Mouse (Mus musculus) heart, embryonic 14.5 days (tissue): ENCODE measurements around the gene Abi1. TPM values are rescaled to one million over a fixed set of nuclear protein-coding genes. Genes with fewer than 3 reads are reported as not detected.

ENCODE experiments used
- ATAC-seq: fragments of 200-750 bp; cut with Nextera tagmentation; 2 replicates; pipeline ENCODE4 v1.8.0; 2017; ENCODE audit warnings: low read depth, moderate TSS enrichment; ENCODE audit not compliant: insufficient number of reproducible peaks, insufficient read depth, low FRiP score
- H3K27ac ChIP-seq, 2 experiments: fragments of 200-500 bp in 1 of 2; fragments of 300-500 bp in 1 of 2; sonication (generic) in 1 of 2; replicated peaks in 1 of 2; 2 replicates each; pipeline ENCODE4 v1.5.1; 2012 to 2014; ENCODE audit warnings: low read depth in 2 of 2, low read length in 2 of 2, control low read depth in 1 of 2, mild to moderate bottlenecking in 1 of 2, mixed read lengths in 1 of 2; ENCODE audit not compliant: control insufficient read depth in 1 of 2, insufficient read depth in 1 of 2
- H3K27me3 ChIP-seq: fragments of 300-500 bp; sonication (generic); 2 replicates; pipeline ENCODE4 v1.6.1; 2014; ENCODE audit warnings: mild to moderate bottlenecking, low read length, control low read depth; ENCODE audit not compliant: control insufficient read depth, insufficient read depth
- H3K36me3 ChIP-seq: fragments of 300-500 bp; sonication (generic); 2 replicates; pipeline ENCODE4 v1.6.1; 2014; ENCODE audit warnings: mild to moderate bottlenecking, control low read depth, low read length, mixed read lengths; ENCODE audit not compliant: control insufficient read depth, insufficient read depth
- H3K4me1 ChIP-seq, 2 experiments: fragments of 200-500 bp in 1 of 2; fragments of 300-500 bp in 1 of 2; sonication (generic) in 1 of 2; 2 replicates each; pipeline ENCODE4 v1.6.1; 2012 to 2014; ENCODE audit warnings: low read length in 2 of 2, control low read depth in 1 of 2, mixed read lengths in 1 of 2; ENCODE audit not compliant: control insufficient read depth in 2 of 2, insufficient read depth in 2 of 2
- H3K4me2 ChIP-seq: fragments of 300-500 bp; sonication (generic); 2 replicates; pipeline ENCODE4 v1.6.1; 2014; ENCODE audit warnings: mild to moderate bottlenecking, low read length
- H3K4me3 ChIP-seq, 2 experiments: fragments of 200-500 bp in 1 of 2; fragments of 300-500 bp in 1 of 2; sonication (generic) in 1 of 2; 2 replicates each; pipeline ENCODE4 v1.5.1; 2012 to 2014; ENCODE audit warnings: low read length in 2 of 2, mild to moderate bottlenecking in 2 of 2, control low read depth in 1 of 2, low read depth in 1 of 2, moderate library complexity in 1 of 2; ENCODE audit not compliant: control insufficient read depth in 1 of 2, insufficient read depth in 1 of 2
- H3K9ac ChIP-seq: fragments of 300-500 bp; sonication (generic); 2 replicates; pipeline ENCODE4 v1.6.1; 2014; ENCODE audit warnings: mild to moderate bottlenecking, low read length
- H3K9me3 ChIP-seq: fragments of 300-500 bp; sonication (generic); 2 replicates; pipeline ENCODE4 v1.6.1; 2016; ENCODE audit warnings: low read length, control low read depth; ENCODE audit not compliant: control insufficient read depth
- WGBS: fragments of 180-500 bp; shearing (Covaris S2); extraction: QIAGEN DNeasy Blood & Tissue Kit; methylation state at CpG from one replicate; pipeline ENCODE4 v1.1.7; 2014; 5-methylcytosine and 5-hydroxymethylcytosine counted together
- polyA plus RNA-seq: library from polyadenylated mRNA; unstranded; fragments of >200 nt; fragmentation: Nextera tagmentation; extraction: Ambion mirVana; gene quantifications from 2 replicates; pipeline ENCODE4 v1.2.1, GENCODE M21; 2014

Abi1 gene
- polyA plus RNA-seq, 1 experiment from 2014 or later = 34.0 TPM

DNA sequence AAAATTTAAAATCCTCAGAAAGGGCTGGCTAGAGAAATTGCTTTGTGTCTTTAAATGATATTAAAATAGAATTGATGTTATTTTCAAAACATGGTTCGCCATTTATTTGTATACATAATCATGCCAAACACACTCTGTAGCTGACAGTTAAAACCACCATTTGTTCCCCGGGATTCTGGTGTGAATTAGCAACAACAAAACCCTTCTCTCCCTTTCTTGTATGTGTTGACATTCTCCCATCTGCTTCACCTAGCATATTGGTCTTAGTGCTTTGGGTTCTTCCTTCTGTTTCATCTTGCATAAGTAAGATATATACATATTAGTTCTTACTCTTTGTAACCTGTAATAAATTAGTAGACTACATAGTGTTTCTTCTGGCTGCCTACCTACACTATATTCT, 121.4 kb downstream of the Abi1 start:
- Histone ChIP-seq H3K27ac (no peak overlapping the region), H3K9me3 (no peaks in the 10 kb centered on the region), H3K4me1 (no peaks in the 10 kb centered on the region), H3K27me3 (no peaks in the 10 kb centered on the region), H3K4me3 (no peak overlapping the region), H3K4me2 (no peak overlapping the region), H3K9ac (no peak overlapping the region), H3K36me3 (peaks cover 65% of the 10 kb centered on the region)
- ATAC-seq = no peak
- 80% methylated on average over 2 of the region's 2 CpGs for WGBS

DNA sequence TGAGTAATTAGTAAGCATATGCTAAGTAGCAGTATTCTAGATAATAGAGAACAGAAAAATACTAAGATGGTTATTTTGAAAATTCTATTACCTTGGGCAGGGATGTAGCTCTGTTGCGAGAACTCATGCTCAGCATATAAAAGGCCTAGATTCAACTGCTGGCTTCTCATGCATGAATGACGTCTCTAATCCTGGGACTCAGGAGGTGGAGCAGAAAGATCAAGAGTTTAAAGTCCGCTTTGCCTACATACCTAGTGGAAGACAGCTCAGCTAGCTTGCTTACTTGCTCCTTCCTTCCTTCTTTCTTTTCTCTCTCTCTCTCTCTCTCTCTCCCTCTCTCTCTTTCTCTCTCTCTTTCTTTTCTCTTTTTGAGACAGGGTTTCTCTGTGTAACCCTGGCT, 125.6 kb downstream of the Abi1 start:
- WGBS = 83% methylated on average over 3 of the region's 3 CpGs
- no peak for ATAC-seq
- H3K9me3 ChIP-seq = no peaks in the 10 kb centered on the region

DNA sequence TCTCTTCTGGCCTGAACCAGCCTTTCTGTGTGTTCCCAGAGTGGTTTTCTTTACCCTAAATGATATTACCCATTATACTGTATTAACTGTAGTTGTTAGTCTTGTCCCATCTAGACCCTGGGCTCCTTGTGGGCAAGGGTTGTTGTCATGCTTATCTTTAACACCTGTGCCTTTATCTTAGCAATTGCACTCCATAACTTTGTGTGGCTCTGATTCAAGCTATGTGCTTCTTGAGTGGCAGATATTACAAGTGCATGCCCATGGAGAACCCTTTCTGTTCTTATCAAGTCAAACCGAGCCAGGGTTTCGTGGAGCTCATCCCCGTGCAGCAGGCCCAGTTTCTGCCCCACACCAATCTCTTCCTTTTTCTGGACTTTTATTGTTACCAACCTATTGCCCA, 136.1 kb downstream of the Abi1 start:
- no peaks in the 10 kb centered on the region for H3K4me1 ChIP-seq
- 65% methylated on average over 3 of the region's 3 CpGs for WGBS
- H3K9ac ChIP-seq = no peak overlapping the region
- peaks cover 73% of the 10 kb centered on the region for H3K36me3 ChIP-seq
- H3K9me3 ChIP-seq = no peaks in the 10 kb centered on the region
- H3K27ac ChIP-seq = no peak overlapping the region
- H3K4me2 ChIP-seq = no peak overlapping the region
- no peak for ATAC-seq
- H3K4me3 ChIP-seq = no peak overlapping the region
- H3K27me3 ChIP-seq = no peaks in the 10 kb centered on the region

More for the DNA sequence above, 125.6 kb downstream of the Abi1 start:
- H3K27ac ChIP-seq = no peak overlapping the region
- H3K4me3 ChIP-seq = no peak overlapping the region
- H3K9ac ChIP-seq = no peak overlapping the region
- no peaks in the 10 kb centered on the region for H3K4me1 ChIP-seq
- no peaks in the 10 kb centered on the region for H3K27me3 ChIP-seq
- H3K4me2 ChIP-seq = no peak overlapping the region
- peaks cover 88% of the 10 kb centered on the region for H3K36me3 ChIP-seq

DNA sequence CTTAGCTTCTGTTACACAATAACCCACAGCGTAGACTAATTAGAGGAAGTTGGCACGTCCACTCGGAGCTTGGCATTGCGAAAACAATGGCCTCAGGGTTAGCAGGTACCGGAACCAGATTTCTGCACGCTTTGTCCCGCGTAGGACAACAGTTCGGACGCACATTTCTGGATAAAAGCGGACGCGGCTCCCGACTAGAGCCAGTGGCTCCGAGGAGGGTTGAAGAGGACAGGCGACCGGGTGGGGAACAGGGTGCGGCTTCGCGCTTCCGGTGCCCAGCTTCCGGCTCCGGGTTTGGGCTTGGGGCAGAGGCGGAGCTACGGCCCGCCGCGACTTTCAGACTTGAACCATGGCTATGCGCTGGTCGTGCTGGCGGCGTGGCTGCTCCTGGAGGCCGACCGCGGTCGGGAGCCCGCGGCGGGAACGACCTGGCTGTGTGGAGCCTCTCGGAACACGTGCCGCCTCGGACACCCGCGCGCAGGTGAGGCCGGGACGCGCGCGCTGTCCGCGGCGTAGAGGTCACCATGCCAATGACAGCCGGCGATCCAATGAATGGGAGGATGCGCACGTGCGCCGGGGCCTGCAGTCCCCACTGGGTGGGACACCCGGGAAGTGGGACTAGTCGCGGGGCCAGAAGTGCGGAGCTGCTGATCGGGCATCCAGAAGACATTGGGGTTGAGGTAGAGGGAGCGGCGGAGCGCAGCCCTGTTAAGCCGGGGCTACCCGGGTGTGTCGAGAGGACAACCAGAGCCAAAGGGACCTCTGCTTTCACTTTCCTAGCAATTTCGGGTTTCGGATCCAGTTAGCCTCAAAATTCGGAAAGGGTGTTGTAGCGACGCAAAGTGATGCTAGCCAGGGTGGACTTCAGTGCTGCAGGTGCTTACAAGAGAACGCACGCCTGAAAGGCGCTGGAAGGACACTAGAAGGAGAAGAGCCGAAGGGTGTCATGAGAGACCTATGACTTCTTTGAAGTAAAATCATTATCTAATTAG, 144.5 kb downstream of the Abi1 start, which contains the start of gene Pdss1:
TSS of gene Pdss1 (plus strand) at position 241 of the 992 bp plus-strand sequence.
- Histone ChIP-seq H3K4me1 (peaks cover 0 to 5% of the 10 kb centered on the region in 2 experiments; a peak in 1 of 4 replicates), H3K9me3 (no peaks in the 10 kb centered on the region), H3K4me3 (peak within 1 kb of the TSS; percentile 86 to 93), H3K27ac (peak within 1 kb of the TSS; percentile 83), H3K27me3 (no peaks in the 10 kb centered on the region), H3K9ac (peak within 1 kb of the TSS; percentile 88), H3K4me2 (peak within 1 kb of the TSS; percentile 81), H3K36me3 (peaks cover 8% of the 10 kb centered on the region; the same call in 1 of the 2 replicates)
- under 1% methylated on average over 81 of the region's 81 CpGs for WGBS
- peak; percentile 98 for ATAC-seq

DNA sequence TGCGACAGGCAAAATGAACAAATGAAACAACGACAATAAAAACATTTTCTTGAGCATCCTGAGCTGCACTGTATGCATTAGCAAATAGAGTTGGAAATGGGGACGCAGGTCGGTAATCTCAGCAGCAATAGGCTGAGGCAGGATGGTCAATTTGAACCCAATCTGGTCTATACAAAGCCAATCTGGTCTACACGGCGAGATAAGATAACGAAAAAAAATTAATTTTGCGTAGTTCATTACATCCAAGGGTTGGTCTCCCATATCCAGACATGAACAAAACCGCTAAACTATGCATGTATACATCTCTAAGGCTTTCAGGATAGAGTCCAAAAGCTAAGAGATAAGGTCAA, 145.1 kb downstream of the Abi1 start:
- Histone ChIP-seq H3K4me1 (peaks cover 0 to 5% of the 10 kb centered on the region in 2 experiments; a peak in 1 of 4 replicates), H3K4me3 (peak overlapping the region; percentile 86 to 93), H3K9me3 (no peaks in the 10 kb centered on the region), H3K27me3 (no peaks in the 10 kb centered on the region), H3K27ac (peak overlapping the region; percentile 83), H3K36me3 (peaks cover 7% of the 10 kb centered on the region; the same call in 1 of the 2 replicates), H3K4me2 (peak overlapping the region; percentile 81), H3K9ac (peak overlapping the region; percentile 88)
- 18% methylated on average over 9 of the region's 9 CpGs for WGBS
- no peak for ATAC-seq

Other genes with a start within 250 kb of the Abi1 start
- gene Pdss1, start 144.7 kb downstream of the Abi1 start, polyA plus RNA-seq = 29.5 and 33.1 TPM in 2 replicates
- 23.1 and 25.5 TPM in 2 replicates for gene Acbd5, start 27.9 kb upstream of the Abi1 start, polyA plus RNA-seq
- gene Mastl, start 115.8 kb upstream of the Abi1 start, polyA plus RNA-seq = 8.6 and 11.2 TPM in 2 replicates
- gene Yme1l1, start 116.1 kb upstream of the Abi1 start, polyA plus RNA-seq = 50.6 and 58.3 TPM in 2 replicates
- gene 4931423N10Rik, start 167.2 kb upstream of the Abi1 start, polyA plus RNA-seq = not detected in 2 replicates